Comparison of ENCODE assay signal across 9 mouse cellular contexts in genomic region chr8:120322956-120323448, GRCm38 (mm10).
DNase-seq lines count a peak whose midpoint lies in the region; ATAC-seq and TF ChIP-seq lines count a peak whose summit lies in the region.
"Had no signal": no experiment of that assay in that cellular context is flagged by ENCODE, and none has a peak within 500 bp of the region (broad histone marks: within the 10 kb centered on the region; RNA-seq: fewer than 3 reads in every experiment).

No protein-coding gene starts in this region.

- DNase-seq in layer of hippocampus, adult 2 months (ENCODE audit: low spot score in 2 of 2): peak; percentile 53 to 69
- DNase-seq in layer of hippocampus, adult 9-10 months (ENCODE audit: low spot score): no peak
- peak; percentile 90 for DNase-seq in embryonic facial prominence, embryonic 10.5 days (ENCODE audit: low spot score)
- peak; percentile 63 to 87 for DNase-seq in kidney, postnatal 25 days
- DNase-seq in lung, postnatal 10 days: peak; percentile 83
- peak; percentile 80 for DNase-seq in retina, adult 2 months (ENCODE audit: low read depth, low spot score)
- no peak for DNase-seq in thymus, postnatal 14 days

- H3K36me3 ChIP-seq in embryonic facial prominence, embryonic 10.5 days (replicated peaks): no peaks in the 10 kb centered on the region
- H3K36me3 ChIP-seq in heart, embryonic 16.5 days (ENCODE audit: control insufficient read depth, insufficient read depth): no peaks in the 10 kb centered on the region

- H3K9me3 ChIP-seq in embryonic facial prominence, embryonic 10.5 days: no peaks in the 10 kb centered on the region
- H3K9me3 ChIP-seq in heart, embryonic 16.5 days (replicated peaks; ENCODE audit: control insufficient read depth, low read length): no peaks in the 10 kb centered on the region

- no peak overlapping the region for H3K4me3 ChIP-seq in layer of hippocampus, adult 2 months
- H3K4me3 ChIP-seq in embryonic facial prominence, embryonic 10.5 days: peak overlapping the region; percentile 38
- H3K4me3 ChIP-seq in heart, embryonic 16.5 days (ENCODE audit: low read length): no peak overlapping the region

- WGBS in embryonic facial prominence, embryonic 10.5 days: 2% methylated on average over 20 of the region's 20 CpGs
- WGBS in heart, embryonic 16.5 days: 14% methylated on average over 20 of the region's 20 CpGs

- ATAC-seq in heart, embryonic 16.5 days (replicated peaks; ENCODE audit: extremely low read depth, insufficient read depth, low FRiP score): peak; percentile 39; the same call in 1 of the 2 replicates

- TF ChIP-seq CTCF in layer of hippocampus, adult 2 months (conservative IDR thresholded peaks at IDR 0.05): peak; percentile 21

- peak overlapping the region; percentile 26; the same call in 1 of the 2 replicates for H3K4me2 ChIP-seq in heart, embryonic 16.5 days (ENCODE audit: low read depth, low read length)

- H3K9ac ChIP-seq in heart, embryonic 16.5 days (ENCODE audit: low read length): peak overlapping the region; percentile 15
- H3K9ac ChIP-seq: liver, embryonic 14.5 days had no signal

- H3K27me3 ChIP-seq in embryonic facial prominence, embryonic 10.5 days (replicated peaks; ENCODE audit: low read depth, poor library complexity, severe bottlenecking): peaks cover 27% of the 10 kb centered on the region
- H3K27me3 ChIP-seq in heart, embryonic 16.5 days (ENCODE audit: control insufficient read depth, insufficient read depth, low read length): no peaks in the 10 kb centered on the region

- peak overlapping the region; percentile 78 for H3K27ac ChIP-seq in layer of hippocampus, adult 2 months
- peak overlapping the region; percentile 88 for H3K27ac ChIP-seq in embryonic facial prominence, embryonic 10.5 days (replicated peaks)
- H3K27ac ChIP-seq in heart, embryonic 16.5 days (ENCODE audit: low read length): no peak overlapping the region
- H3K27ac ChIP-seq: liver, embryonic 14.5 days had no signal

- peaks cover 84% of the 10 kb centered on the region for H3K4me1 ChIP-seq in embryonic facial prominence, embryonic 10.5 days
- peaks cover 14% of the 10 kb centered on the region for H3K4me1 ChIP-seq in heart, embryonic 16.5 days (ENCODE audit: control insufficient read depth, insufficient read depth, low read length)

Comparison
In these comparisons a context has a peak if more than half of its experiments do, and no peak if none do; other contexts are left out.
1. DNase-seq: peak in layer of hippocampus, adult 2 months (2 of 2), embryonic facial prominence, embryonic 10.5 days (single experiment), kidney, postnatal 25 days (2 of 2), lung, postnatal 10 days (single experiment) and retina, adult 2 months (single experiment); none in layer of hippocampus, adult 9-10 months (single experiment) and thymus, postnatal 14 days (single experiment).